ENCODE assay signal across 16 mouse cellular contexts in genomic region chr1:91878696-91879095, GRCm38 (mm10).
A peak's percentile ranks its signal among the peaks of the same experiment; 100 is the strongest.
DNase-seq lines count a peak whose midpoint lies in the region; ATAC-seq lines count a peak whose summit lies in the region.
"Had no signal": no experiment of that assay in that cellular context is flagged by ENCODE, and none has a peak within 500 bp of the region (broad histone marks: within the 10 kb centered on the region; RNA-seq: fewer than 3 reads in every experiment).

No protein-coding gene starts in this region.

- peaks cover 12% of the 10 kb centered on the region for H3K4me1 ChIP-seq in brown adipose tissue, adult 24 weeks (ENCODE audit: control insufficient read depth, insufficient read depth, insufficient read length, low read length)
- H3K4me1 ChIP-seq in limb, embryonic 10.5 days = peaks cover 26% of the 10 kb centered on the region
- H3K4me1 ChIP-seq: forebrain, embryonic 12.5 days; lung, embryonic 15.5 days had no signal

- WGBS in limb, embryonic 10.5 days = 40% methylated on average over 5 of the region's 5 CpGs

- DNase-seq in cerebellum, adult 11-12 months = peak; percentile 21
- peak; percentile 39 for DNase-seq in kidney, adult 18-20 months
- no peak for DNase-seq in kidney, postnatal 4 days
- DNase-seq in limb, embryonic 10.5 days (ENCODE audit: low spot score) = no peak
- DNase-seq in layer of hippocampus, adult 9-11 months = no peak
- DNase-seq: gastrocnemius, postnatal 14 days; right cerebral cortex, postnatal 25 days had no signal

- no peaks in the 10 kb centered on the region for H3K27me3 ChIP-seq in limb, embryonic 10.5 days (ENCODE audit: low read depth, poor library complexity, severe bottlenecking)
- H3K27me3 ChIP-seq: forebrain, embryonic 12.5 days; heart, embryonic 13.5 days; hindbrain, embryonic 13.5 days; lung, embryonic 15.5 days had no signal

- H3K4me3 ChIP-seq in brown adipose tissue, adult 24 weeks (ENCODE audit: insufficient read depth, low read depth, low read length) = no peak overlapping the region
- H3K4me3 ChIP-seq in limb, embryonic 10.5 days = no peak overlapping the region
- H3K4me3 ChIP-seq: forebrain, embryonic 12.5 days; heart, embryonic 13.5 days; hindbrain, embryonic 13.5 days; lung, embryonic 15.5 days; midbrain, embryonic 10.5 days had no signal

- no peaks in the 10 kb centered on the region for H3K36me3 ChIP-seq in limb, embryonic 10.5 days
- H3K36me3 ChIP-seq: forebrain, embryonic 12.5 days; heart, embryonic 13.5 days; hindbrain, embryonic 13.5 days; lung, embryonic 15.5 days; midbrain, embryonic 10.5 days had no signal

- H3K27ac ChIP-seq in brown adipose tissue, adult 24 weeks (replicated peaks; ENCODE audit: low read depth, low read length) = peak overlapping the region; percentile 29; the same call in 1 of the 2 replicates
- H3K27ac ChIP-seq in limb, embryonic 10.5 days = 0 out of 2 replicates have a peak overlapping the region, but pooled peaks have one; percentile 31
- H3K27ac ChIP-seq: forebrain, embryonic 12.5 days; heart, embryonic 13.5 days; hindbrain, embryonic 13.5 days; liver, embryonic 14.5 days; lung, embryonic 15.5 days; midbrain, embryonic 10.5 days had no signal

- no peak for ATAC-seq in cerebellum, adult (ENCODE audit: insufficient number of reproducible peaks, low FRiP score, low TSS enrichment)
- ATAC-seq: inflammation-experienced regulatory T-cells, adult 6 months had no signal

- no peaks in the 10 kb centered on the region for H3K9me3 ChIP-seq in limb, embryonic 10.5 days (replicated peaks)
- H3K9me3 ChIP-seq: forebrain, embryonic 12.5 days had no signal

Comparison
In these comparisons a context has a peak if more than half of its experiments do, and no peak if none do; other contexts are left out.
1. DNase-seq: peak in cerebellum, adult 11-12 months (single experiment) and kidney, adult 18-20 months (single experiment); none in kidney, postnatal 4 days (0 of 2), limb, embryonic 10.5 days (single experiment) and layer of hippocampus, adult 9-11 months (single experiment).